ENCODE assay signal across 25 mouse cellular contexts in the genomic region with DNA sequence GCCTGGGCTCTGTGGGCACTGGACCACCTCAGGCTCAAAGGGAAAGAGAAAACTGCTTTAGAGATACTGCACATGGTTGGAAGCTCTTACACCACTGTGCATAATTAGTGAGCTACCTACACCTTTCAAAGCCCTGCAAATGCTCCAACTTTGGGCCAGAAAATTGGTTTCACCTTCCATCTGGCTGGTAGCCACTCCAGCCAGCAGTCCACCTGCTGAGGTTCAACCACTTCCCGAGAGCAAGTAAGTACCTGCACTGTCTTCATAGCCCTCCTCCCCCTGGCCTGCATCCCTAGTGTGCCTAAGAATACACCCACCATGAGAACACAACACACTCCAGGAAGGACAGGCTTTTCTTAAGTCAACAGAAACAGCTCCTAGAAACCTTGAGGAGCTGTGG. TPM values are rescaled to one million over a fixed set of nuclear protein-coding genes. Genes with fewer than 3 reads are reported as not detected.
DNase-seq lines count a peak whose midpoint lies in the region; ATAC-seq and TF ChIP-seq lines count a peak whose summit lies in the region.
"Had no signal": no experiment of that assay in that cellular context is flagged by ENCODE, and none has a peak within 500 bp of the region (broad histone marks: within the 10 kb centered on the region; RNA-seq: fewer than 3 reads in every experiment).

No protein-coding gene starts in this region.

- H3K27ac ChIP-seq in cerebellum, adult 2 months (ENCODE audit: insufficient read depth, low read length) = no peak overlapping the region; the same call in 1 of the 2 replicates
- H3K27ac ChIP-seq: embryonic facial prominence, embryonic 13.5 days; forebrain, embryonic 12.5 days; forebrain, embryonic 15.5 days; heart, embryonic 15.5 days; hindbrain, embryonic 10.5 days; hindbrain, embryonic 13.5 days; intestine, embryonic 15.5 days had no signal

- peak; percentile 33; the same call in 1 of the 2 replicates for ATAC-seq in cerebellum, adult (ENCODE audit: insufficient number of reproducible peaks, low FRiP score, low TSS enrichment)
- ATAC-seq: forebrain, embryonic 15.5 days; hindbrain, embryonic 16.5 days; intestine, embryonic 15.5 days; Patski had no signal

- no peak overlapping the region for H3K4me3 ChIP-seq in cerebellum, adult 2 months (replicated peaks; ENCODE audit: insufficient read depth, low read depth, low read length)
- H3K4me3 ChIP-seq: embryonic facial prominence, embryonic 13.5 days; erythroblast, embryonic 14.5 days; forebrain, embryonic 12.5 days; forebrain, embryonic 15.5 days; heart, embryonic 12.5 days; heart, embryonic 15.5 days; hindbrain, embryonic 10.5 days; hindbrain, embryonic 13.5 days; intestine, embryonic 15.5 days had no signal

- WGBS in cerebellum, adult 2 months = 13% methylated on average over 1 of the region's 1 CpGs

- no peaks in the 10 kb centered on the region for H3K27me3 ChIP-seq in cerebellum, adult 2 months (ENCODE audit: control insufficient read depth, insufficient read depth, low read length)
- H3K27me3 ChIP-seq: embryonic facial prominence, embryonic 13.5 days; forebrain, embryonic 12.5 days; forebrain, embryonic 15.5 days; heart, embryonic 12.5 days; heart, embryonic 15.5 days; hindbrain, embryonic 13.5 days; intestine, embryonic 15.5 days; Patski had no signal

- peaks cover 19% of the 10 kb centered on the region for H3K4me1 ChIP-seq in cerebellum, adult 2 months (ENCODE audit: control insufficient read depth, insufficient read depth, low read length)
- H3K4me1 ChIP-seq: embryonic facial prominence, embryonic 13.5 days; forebrain, embryonic 12.5 days; forebrain, embryonic 15.5 days; hindbrain, embryonic 13.5 days; intestine, embryonic 15.5 days had no signal

- no peak for TF ChIP-seq CTCF in cerebellum, adult 2 months (IDR thresholded peaks at IDR 0.05; ENCODE audit: borderline replicate concordance, insufficient read depth, low read depth, low read length)

- TF ChIP-seq POLR2A in cerebellum, adult 2 months (IDR thresholded peaks at IDR 0.05; ENCODE audit: borderline replicate concordance, insufficient read depth, low read length) = no peak

- DNase-seq in cerebellum, postnatal 10 days = no peak
- peak; percentile 41 to 52 for DNase-seq in cerebellum, adult 2 months
- no peak for DNase-seq in cerebellum, postnatal 14 days
- peak; percentile 45 to 47 for DNase-seq in cerebellum, postnatal 25 days
- no peak for DNase-seq in right cerebral cortex, adult 18-20 months
- DNase-seq: adrenal gland, postnatal 10 days; adrenal gland, postnatal 36 days; gastrocnemius, postnatal 25 days; heart, adult 18-20 months; heart, postnatal 10 days; heart, postnatal 36 days; kidney, adult 11 months; kidney, adult 8-10 months had no signal

RNA-seq across cellular contexts. Expression of a gene that starts 17.6 kb away (rescaled TPM):
- polyA plus RNA-seq in cerebellum, adult 2 months (2012; rRNA removed) = 18.0 and 18.5 TPM in 2 replicates

RNA-seq across cellular contexts. Expression of a gene that starts 17.9 kb away (rescaled TPM):
- polyA plus RNA-seq in cerebellum, adult 2 months (2012; rRNA removed) = 0.93 and 1.1 TPM in 2 replicates
- polyA plus RNA-seq: erythroblast, embryonic 14.5 days had no signal

RNA-seq across cellular contexts. Expression of a gene that starts 40.6 kb away (rescaled TPM):
- polyA plus RNA-seq in cerebellum, adult 2 months (2012; rRNA removed) = 39.4 and 41.8 TPM in 2 replicates

RNA-seq across cellular contexts. Expression of a gene that starts 46.1 kb away (rescaled TPM):
- 9.2 and 9.8 TPM in 2 replicates for polyA plus RNA-seq in cerebellum, adult 2 months (2012; rRNA removed)

RNA-seq across cellular contexts. Expression of a gene that starts 46.4 kb away (rescaled TPM):
- 50.1 and 50.2 TPM in 2 replicates for polyA plus RNA-seq in cerebellum, adult 2 months (2012; rRNA removed)

Comparison
In these comparisons a context has a peak if more than half of its experiments do, and no peak if none do; other contexts are left out.
1. DNase-seq: peak in cerebellum, adult 2 months (2 of 2) and cerebellum, postnatal 25 days (2 of 2); none in cerebellum, postnatal 10 days (0 of 2), cerebellum, postnatal 14 days (0 of 2) and right cerebral cortex, adult 18-20 months (single experiment).